Mouse (Mus musculus): Measurements from ENCODE around the gene Vmn1r42. TPM values are rescaled to one million over a fixed set of nuclear protein-coding genes. Genes with fewer than 3 reads are reported as not detected.
"Not testable (repeated sequence)": the region's sequence is repeated elsewhere in the genome, so short reads cannot be mapped to it uniquely, and the experiment has no call there.

Gene Vmn1r42
- not detected in 2 replicates for polyA plus RNA-seq (2015; fragmentation: Nextera tagmentation; extraction: Ambion mirVana)

- not testable (repeated sequence) for H3K27ac ChIP-seq (ENCODE audit: low read length); H3K9me3 ChIP-seq (replicated peaks; ENCODE audit: control insufficient read depth, low read length); H3K36me3 ChIP-seq (ENCODE audit: control insufficient read depth, insufficient read depth); H3K4me3 ChIP-seq (ENCODE audit: low read depth, low read length); H3K4me1 ChIP-seq (ENCODE audit: control insufficient read depth, low read depth, low read length); ATAC-seq (ENCODE audit: low read depth); H3K9ac ChIP-seq (ENCODE audit: low read depth, low read length); H3K27me3 ChIP-seq (ENCODE audit: control insufficient read depth, insufficient read depth, low read depth, low read length); H3K4me2 ChIP-seq (ENCODE audit: low read depth, low read length)
- WGBS (ENCODE audit: insufficient replicate concordance) = 67% methylated on average over 3 of the region's 3 CpGs
Measured at GRCm38 (mm10) chr6:89876313-89876712, at the start of gene Vmn1r42, which contains the start of gene Vmn1r43. Gene Vmn1r42 (minus strand): TSS chr6:89876413. Gene Vmn1r43 (minus strand): TSS chr6:89876413.

GRCm38 (mm10) chr6:89883812-89884211, 7.6 kb upstream of the Vmn1r42 start:
- WGBS (ENCODE audit: insufficient replicate concordance) = 35% methylated on average over 2 of the region's 2 CpGs
- H3K4me1 ChIP-seq (ENCODE audit: control insufficient read depth, low read depth, low read length) = no peaks in the 10 kb centered on the region
- no peaks in the 10 kb centered on the region for H3K9me3 ChIP-seq (replicated peaks; ENCODE audit: control insufficient read depth, low read length)
- no peaks in the 10 kb centered on the region for H3K36me3 ChIP-seq (ENCODE audit: control insufficient read depth, insufficient read depth)
- no peaks in the 10 kb centered on the region for H3K27me3 ChIP-seq (ENCODE audit: control insufficient read depth, insufficient read depth, low read depth, low read length)
- no peak overlapping the region for H3K9ac ChIP-seq (ENCODE audit: low read depth, low read length)
- no peak overlapping the region for H3K4me2 ChIP-seq (ENCODE audit: low read depth, low read length)
- ATAC-seq (ENCODE audit: low read depth) = no peak
- no peak overlapping the region for H3K27ac ChIP-seq (ENCODE audit: low read length)
- H3K4me3 ChIP-seq (ENCODE audit: low read depth, low read length) = no peak overlapping the region

GRCm38 (mm10) chr6:89883360-89883759, 7.1 kb upstream of the Vmn1r42 start, which contains the start of gene Vmn1r44:
Gene Vmn1r44 (plus strand): TSS chr6:89883660.
- no peak for ATAC-seq (ENCODE audit: low read depth)
- Histone ChIP-seq H3K36me3 (ENCODE audit: control insufficient read depth, insufficient read depth) (no peaks in the 10 kb centered on the region), H3K27ac (ENCODE audit: low read length) (no peak within 1 kb of the TSS), H3K4me3 (ENCODE audit: low read depth, low read length) (no peak within 1 kb of the TSS), H3K4me2 (ENCODE audit: low read depth, low read length) (no peak within 1 kb of the TSS), H3K27me3 (ENCODE audit: control insufficient read depth, insufficient read depth, low read depth, low read length) (no peaks in the 10 kb centered on the region), H3K4me1 (ENCODE audit: control insufficient read depth, low read depth, low read length) (no peaks in the 10 kb centered on the region), H3K9me3 (replicated peaks; ENCODE audit: control insufficient read depth, low read length) (no peaks in the 10 kb centered on the region), H3K9ac (ENCODE audit: low read depth, low read length) (no peak within 1 kb of the TSS)
- 61% methylated on average over 1 of the region's 1 CpGs for WGBS (ENCODE audit: insufficient replicate concordance)

GRCm38 (mm10) chr6:89880867-89881266, 4.7 kb upstream of the Vmn1r42 start:
- no peaks in the 10 kb centered on the region for H3K4me1 ChIP-seq (ENCODE audit: control insufficient read depth, low read depth, low read length)
- H3K4me3 ChIP-seq (ENCODE audit: low read depth, low read length) = no peak overlapping the region
- ATAC-seq (ENCODE audit: low read depth) = no peak
- no peaks in the 10 kb centered on the region for H3K9me3 ChIP-seq (replicated peaks; ENCODE audit: control insufficient read depth, low read length)
- H3K9ac ChIP-seq (ENCODE audit: low read depth, low read length) = no peak overlapping the region
- H3K36me3 ChIP-seq (ENCODE audit: control insufficient read depth, insufficient read depth) = no peaks in the 10 kb centered on the region
- H3K27me3 ChIP-seq (ENCODE audit: control insufficient read depth, insufficient read depth, low read depth, low read length) = no peaks in the 10 kb centered on the region
- no peak overlapping the region for H3K4me2 ChIP-seq (ENCODE audit: low read depth, low read length)
- H3K27ac ChIP-seq (ENCODE audit: low read length) = no peak overlapping the region

- Histone ChIP-seq H3K4me1 (ENCODE audit: control insufficient read depth, low read depth, low read length) (no peaks in the 10 kb centered on the region), H3K4me3 (ENCODE audit: low read depth, low read length) (no peak overlapping the region), H3K27ac (ENCODE audit: low read length) (no peak overlapping the region), H3K4me2 (ENCODE audit: low read depth, low read length) (no peak overlapping the region), H3K36me3 (ENCODE audit: control insufficient read depth, insufficient read depth) (no peaks in the 10 kb centered on the region), H3K9me3 (replicated peaks; ENCODE audit: control insufficient read depth, low read length) (no peaks in the 10 kb centered on the region), H3K9ac (ENCODE audit: low read depth, low read length) (no peak overlapping the region), H3K27me3 (ENCODE audit: control insufficient read depth, insufficient read depth, low read depth, low read length) (no peaks in the 10 kb centered on the region)
- ATAC-seq (ENCODE audit: low read depth) = no peak
- WGBS (ENCODE audit: insufficient replicate concordance) = 48% methylated on average over 2 of the region's 2 CpGs
Measured at GRCm38 (mm10) chr6:89876963-89877362, 750 bp upstream of the Vmn1r42 start.

GRCm38 (mm10) chr6:89867976-89868375, 8.2 kb downstream of the Vmn1r42 start:
- H3K36me3 ChIP-seq (ENCODE audit: control insufficient read depth, insufficient read depth) = no peaks in the 10 kb centered on the region
- ATAC-seq (ENCODE audit: low read depth) = no peak
- H3K27ac ChIP-seq (ENCODE audit: low read length) = no peak overlapping the region
- H3K9ac ChIP-seq (ENCODE audit: low read depth, low read length) = no peak overlapping the region
- no peak overlapping the region for H3K4me3 ChIP-seq (ENCODE audit: low read depth, low read length)
- H3K4me2 ChIP-seq (ENCODE audit: low read depth, low read length) = no peak overlapping the region
- H3K9me3 ChIP-seq (replicated peaks; ENCODE audit: control insufficient read depth, low read length) = no peaks in the 10 kb centered on the region
- 82% methylated on average over 2 of the region's 2 CpGs for WGBS (ENCODE audit: insufficient replicate concordance)
- no peaks in the 10 kb centered on the region for H3K4me1 ChIP-seq (ENCODE audit: control insufficient read depth, low read depth, low read length)
- H3K27me3 ChIP-seq (ENCODE audit: control insufficient read depth, insufficient read depth, low read depth, low read length) = no peaks in the 10 kb centered on the region

- H3K36me3 ChIP-seq (ENCODE audit: control insufficient read depth, insufficient read depth) = no peaks in the 10 kb centered on the region
- no peak overlapping the region for H3K4me3 ChIP-seq (ENCODE audit: low read depth, low read length)
- no peaks in the 10 kb centered on the region for H3K27me3 ChIP-seq (ENCODE audit: control insufficient read depth, insufficient read depth, low read depth, low read length)
- no peaks in the 10 kb centered on the region for H3K4me1 ChIP-seq (ENCODE audit: control insufficient read depth, low read depth, low read length)
- H3K9me3 ChIP-seq (replicated peaks; ENCODE audit: control insufficient read depth, low read length) = no peaks in the 10 kb centered on the region
- H3K27ac ChIP-seq (ENCODE audit: low read length) = no peak overlapping the region
- no peak for ATAC-seq (ENCODE audit: low read depth)
- WGBS (ENCODE audit: insufficient replicate concordance) = 48% methylated on average over 2 of the region's 2 CpGs
- no peak overlapping the region for H3K9ac ChIP-seq (ENCODE audit: low read depth, low read length)
- H3K4me2 ChIP-seq (ENCODE audit: low read depth, low read length) = no peak overlapping the region
Measured at GRCm38 (mm10) chr6:89867276-89867675, 8.9 kb downstream of the Vmn1r42 start.

GRCm38 (mm10) chr6:89863792-89864191, 12.4 kb downstream of the Vmn1r42 start:
- H3K4me3 ChIP-seq (ENCODE audit: low read depth, low read length) = no peak overlapping the region
- no peaks in the 10 kb centered on the region for H3K4me1 ChIP-seq (ENCODE audit: control insufficient read depth, low read depth, low read length)
- H3K36me3 ChIP-seq (ENCODE audit: control insufficient read depth, insufficient read depth) = no peaks in the 10 kb centered on the region
- 0 out of 2 replicates have a peak, but pooled peaks cover 2% of the 10 kb centered on the region for H3K9me3 ChIP-seq (replicated peaks; ENCODE audit: control insufficient read depth, low read length)
- H3K4me2 ChIP-seq (ENCODE audit: low read depth, low read length) = no peak overlapping the region
- no peak overlapping the region for H3K27ac ChIP-seq (ENCODE audit: low read length)
- 34% methylated on average over 4 of the region's 4 CpGs for WGBS (ENCODE audit: insufficient replicate concordance)
- no peak overlapping the region for H3K9ac ChIP-seq (ENCODE audit: low read depth, low read length)
- no peaks in the 10 kb centered on the region for H3K27me3 ChIP-seq (ENCODE audit: control insufficient read depth, insufficient read depth, low read depth, low read length)
- ATAC-seq (ENCODE audit: low read depth) = no peak

GRCm38 (mm10) chr6:89859839-89860238, 16.4 kb downstream of the Vmn1r42 start:
- Histone ChIP-seq H3K9me3 (replicated peaks; ENCODE audit: control insufficient read depth, low read length) (0 out of 2 replicates have a peak, but pooled peaks cover 2% of the 10 kb centered on the region), H3K4me2 (ENCODE audit: low read depth, low read length) (no peak overlapping the region), H3K27me3 (ENCODE audit: control insufficient read depth, insufficient read depth, low read depth, low read length) (no peaks in the 10 kb centered on the region), H3K9ac (ENCODE audit: low read depth, low read length) (no peak overlapping the region), H3K27ac (ENCODE audit: low read length) (no peak overlapping the region), H3K4me3 (ENCODE audit: low read depth, low read length) (no peak overlapping the region), H3K36me3 (ENCODE audit: control insufficient read depth, insufficient read depth) (no peaks in the 10 kb centered on the region), H3K4me1 (ENCODE audit: control insufficient read depth, low read depth, low read length) (no peaks in the 10 kb centered on the region)
- 58% methylated on average over 2 of the region's 2 CpGs for WGBS (ENCODE audit: insufficient replicate concordance)
- ATAC-seq (ENCODE audit: low read depth) = no peak

Measured in liver, embryonic 16.5 days (tissue).